Mouse (Mus musculus) hindbrain, embryonic 15.5 days (tissue): ENCODE measurements at regions not wholly inside any gene's neighbourhood (a gene's known extent, or its start where the extent isn't known, plus 50 kb on each side); places are given as distances from the start of the nearest gene placed in this dataset.
"Not testable (repeated sequence)": the region's sequence is repeated elsewhere in the genome, so short reads cannot be mapped to it uniquely, and the experiment has no call there.

Source experiments
- ATAC-seq: fragments of 200-750 bp; cut with Nextera tagmentation; 2 replicates; pipeline ENCODE4 v1.8.0; 2017; ENCODE audit warnings: low read depth, moderate number of reproducible peaks, moderate TSS enrichment; ENCODE audit not compliant: low FRiP score
- H3K27ac ChIP-seq: fragments of 300-500 bp; sonication (generic); replicated peaks from 2 replicates; pipeline ENCODE4 v1.5.1; 2015; ENCODE audit warnings: mild to moderate bottlenecking, inconsistent platforms
- H3K27me3 ChIP-seq: fragments of 300-500 bp; sonication (generic); 2 replicates; pipeline ENCODE4 v1.6.1; 2015; ENCODE audit warnings: control low read depth, inconsistent platforms
- H3K36me3 ChIP-seq: fragments of 300-500 bp; sonication (generic); 2 replicates; pipeline ENCODE4 v1.6.1; 2015; ENCODE audit warnings: control low read depth, inconsistent platforms
- H3K4me1 ChIP-seq: fragments of 300-500 bp; sonication (generic); replicated peaks from 2 replicates; pipeline ENCODE4 v1.6.1; 2015; ENCODE audit warnings: control low read depth, inconsistent platforms
- H3K4me2 ChIP-seq: fragments of 300-500 bp; sonication (generic); 2 replicates; pipeline ENCODE4 v1.6.1; 2015; ENCODE audit warnings: moderate library complexity, mild to moderate bottlenecking, inconsistent platforms
- H3K4me3 ChIP-seq: fragments of 300-500 bp; sonication (generic); 2 replicates; pipeline ENCODE4 v1.5.1; 2015; ENCODE audit warnings: mild to moderate bottlenecking, inconsistent platforms
- H3K9ac ChIP-seq: fragments of 300-500 bp; sonication (generic); 2 replicates; pipeline ENCODE4 v1.6.1; 2015; ENCODE audit warnings: inconsistent platforms
- H3K9me3 ChIP-seq: fragments of 300-500 bp; sonication (generic); 2 replicates; pipeline ENCODE4 v1.6.1; 2016; ENCODE audit warnings: control low read depth, inconsistent platforms
- WGBS: fragments of 180-500 bp; shearing (Covaris S2); methylation state at CpG from one replicate; pipeline ENCODE4 v1.1.7; 2015; 5-methylcytosine and 5-hydroxymethylcytosine counted together

GRCm38 (mm10) chr11:41261254-41261653 lies 506.1 kb upstream of the Ccng1 start:
- no peak overlapping the region for H3K27ac ChIP-seq
- no peaks in the 10 kb centered on the region for H3K36me3 ChIP-seq
- H3K27me3 ChIP-seq = no peaks in the 10 kb centered on the region
- H3K9ac ChIP-seq = no peak overlapping the region
- WGBS = 70% methylated on average over 4 of the region's 4 CpGs
- H3K9me3 ChIP-seq = no peaks in the 10 kb centered on the region
- H3K4me2 ChIP-seq = no peak overlapping the region
- H3K4me1 ChIP-seq = no peaks in the 10 kb centered on the region
- no peak overlapping the region for H3K4me3 ChIP-seq
- ATAC-seq = no peak

GRCm38 (mm10) chr11:41259915-41260619 lies 505.0 kb upstream of the Ccng1 start:
- peak overlapping the region; percentile 36 for H3K4me2 ChIP-seq
- no peak for ATAC-seq
- 70% methylated on average over 18 of the region's 18 CpGs for WGBS
- H3K36me3 ChIP-seq = no peaks in the 10 kb centered on the region
- no peaks in the 10 kb centered on the region for H3K4me1 ChIP-seq
- H3K4me3 ChIP-seq = no peak overlapping the region
- H3K27me3 ChIP-seq = no peaks in the 10 kb centered on the region
- no peak overlapping the region for H3K27ac ChIP-seq
- no peaks in the 10 kb centered on the region for H3K9me3 ChIP-seq
- H3K9ac ChIP-seq = no peak overlapping the region

GRCm38 (mm10) chr11:41214501-41214900 lies 459.4 kb upstream of the Ccng1 start:
- H3K9me3 ChIP-seq, H3K4me1 ChIP-seq, ATAC-seq, H3K36me3 ChIP-seq, H3K4me2 ChIP-seq, H3K9ac ChIP-seq, H3K27me3 ChIP-seq, H3K27ac ChIP-seq, H3K4me3 ChIP-seq: not testable (repeated sequence)
- 35% methylated on average over 3 of the region's 3 CpGs for WGBS

- no peak overlapping the region for H3K4me3 ChIP-seq
- no peaks in the 10 kb centered on the region for H3K36me3 ChIP-seq
- no peak overlapping the region for H3K4me2 ChIP-seq
- H3K27me3 ChIP-seq = no peaks in the 10 kb centered on the region
- no peak overlapping the region for H3K27ac ChIP-seq
- no peak for ATAC-seq
- H3K4me1 ChIP-seq = no peaks in the 10 kb centered on the region
- 100% methylated on average over 1 of the region's 1 CpGs for WGBS
- H3K9me3 ChIP-seq = no peaks in the 10 kb centered on the region
- no peak overlapping the region for H3K9ac ChIP-seq
These were observed 447.1 kb upstream of the Ccng1 start for GRCm38 (mm10) chr11:41202228-41202627.

GRCm38 (mm10) chr11:41193981-41194380 lies 438.9 kb upstream of the Ccng1 start:
- Histone ChIP-seq H3K9ac (no peak overlapping the region), H3K36me3 (no peaks in the 10 kb centered on the region), H3K27me3 (no peaks in the 10 kb centered on the region), H3K27ac (no peak overlapping the region), H3K9me3 (no peaks in the 10 kb centered on the region), H3K4me3 (no peak overlapping the region), H3K4me2 (no peak overlapping the region), H3K4me1 (no peaks in the 10 kb centered on the region)
- WGBS = 85% methylated on average over 3 of the region's 3 CpGs
- no peak for ATAC-seq

- Histone ChIP-seq H3K4me3 (no peak overlapping the region), H3K4me2 (no peak overlapping the region), H3K36me3 (no peaks in the 10 kb centered on the region), H3K9ac (no peak overlapping the region), H3K9me3 (no peaks in the 10 kb centered on the region), H3K27ac (peak overlapping the region; percentile 65), H3K4me1 (peaks cover 6% of the 10 kb centered on the region), H3K27me3 (no peaks in the 10 kb centered on the region)
- WGBS = 15% methylated on average over 2 of the region's 2 CpGs
- no peak for ATAC-seq
These were observed 405.5 kb upstream of the Ccng1 start for GRCm38 (mm10) chr11:41160492-41161175.

- H3K9ac ChIP-seq = no peak overlapping the region
- WGBS = 40% methylated on average over 1 of the region's 1 CpGs
- H3K9me3 ChIP-seq = no peaks in the 10 kb centered on the region
- H3K36me3 ChIP-seq = no peaks in the 10 kb centered on the region
- H3K4me3 ChIP-seq = no peak overlapping the region
- 0 out of 2 replicates have a peak overlapping the region, but pooled peaks have one; percentile 38 for H3K27ac ChIP-seq
- ATAC-seq = no peak
- H3K4me2 ChIP-seq = no peak overlapping the region
- H3K27me3 ChIP-seq = no peaks in the 10 kb centered on the region
- peaks cover 6% of the 10 kb centered on the region for H3K4me1 ChIP-seq
These were observed 404.8 kb upstream of the Ccng1 start for GRCm38 (mm10) chr11:41159927-41160326.

- Histone ChIP-seq H3K27me3 (no peaks in the 10 kb centered on the region), H3K9me3 (no peaks in the 10 kb centered on the region), H3K36me3 (no peaks in the 10 kb centered on the region), H3K4me2 (no peak overlapping the region), H3K4me3 (no peak overlapping the region), H3K27ac (peak overlapping the region; percentile 43; the same call in 1 of the 2 replicates), H3K4me1 (peaks cover 6% of the 10 kb centered on the region), H3K9ac (no peak overlapping the region)
- peak; percentile 45; the same call in 1 of the 2 replicates for ATAC-seq
- 51% methylated on average over 4 of the region's 4 CpGs for WGBS
These were observed 403.9 kb upstream of the Ccng1 start for GRCm38 (mm10) chr11:41158761-41159596.

- Histone ChIP-seq H3K27ac (no peak overlapping the region), H3K4me2 (no peak overlapping the region), H3K9ac (no peak overlapping the region), H3K4me3 (no peak overlapping the region), H3K36me3 (no peaks in the 10 kb centered on the region), H3K27me3 (no peaks in the 10 kb centered on the region), H3K9me3 (no peaks in the 10 kb centered on the region), H3K4me1 (peaks cover 6% of the 10 kb centered on the region)
- WGBS = 94% methylated on average over 11 of the region's 11 CpGs
- no peak for ATAC-seq
These were observed 402.2 kb upstream of the Ccng1 start for GRCm38 (mm10) chr11:41157321-41157720.
